Mouse (Mus musculus) small intestine, adult 10 weeks (tissue): Measurements from ENCODE around the gene Zfp365. TPM values are rescaled to one million over a fixed set of nuclear protein-coding genes. Genes with fewer than 3 reads are reported as not detected.

Source experiments
- polyA plus RNA-seq: library from polyadenylated mRNA; stranded (reverse); fragments of 350-450 nt; fragmentation: Illumina TruSeq; extraction: RNeasy Lipid Tissue Mini Kit (QIAGEN cat#74804); gene quantifications from one replicate; pipeline ENCODE4 v1.2.3, GENCODE M21; 2014; ENCODE audit warnings: low replicate concordance

Zfp365 gene
- polyA plus RNA-seq, result 0.41 TPM

DNA sequence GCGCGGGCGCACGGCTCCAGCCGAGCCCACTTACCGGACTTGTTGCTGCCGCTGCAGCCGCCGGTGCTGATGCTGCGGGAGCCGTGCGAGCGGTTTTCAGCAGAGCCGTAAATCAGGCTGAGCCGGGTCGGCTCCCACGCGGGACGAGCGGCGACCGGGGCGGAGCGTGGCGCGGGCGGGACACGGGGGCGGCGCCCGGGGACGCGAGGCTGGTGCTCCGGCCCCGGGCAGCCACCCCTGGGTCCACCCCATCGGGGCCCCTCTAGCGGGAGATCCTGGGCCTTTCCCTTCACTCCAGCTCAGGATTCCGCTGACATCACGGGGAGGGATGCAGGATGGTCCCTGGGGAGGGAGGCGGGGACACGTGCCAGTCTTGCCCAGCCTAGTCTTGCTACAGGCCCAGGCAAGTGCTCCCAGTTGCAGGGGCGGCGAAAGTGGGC, at the start of gene Zfp365:
TSS of gene Zfp365 (minus strand) at position 326 of the 440 bp plus-strand sequence.

Other genes with a start within 250 kb of the Zfp365 start
- 0.30 TPM for gene Rtkn2, start 66.9 kb upstream of the Zfp365 start, polyA plus RNA-seq